Mouse (Mus musculus): ENCODE measurements around the gene Vsig8.
A peak's percentile ranks its signal among the peaks of the same experiment; 100 is the strongest.

The Vsig8 gene

DNA sequence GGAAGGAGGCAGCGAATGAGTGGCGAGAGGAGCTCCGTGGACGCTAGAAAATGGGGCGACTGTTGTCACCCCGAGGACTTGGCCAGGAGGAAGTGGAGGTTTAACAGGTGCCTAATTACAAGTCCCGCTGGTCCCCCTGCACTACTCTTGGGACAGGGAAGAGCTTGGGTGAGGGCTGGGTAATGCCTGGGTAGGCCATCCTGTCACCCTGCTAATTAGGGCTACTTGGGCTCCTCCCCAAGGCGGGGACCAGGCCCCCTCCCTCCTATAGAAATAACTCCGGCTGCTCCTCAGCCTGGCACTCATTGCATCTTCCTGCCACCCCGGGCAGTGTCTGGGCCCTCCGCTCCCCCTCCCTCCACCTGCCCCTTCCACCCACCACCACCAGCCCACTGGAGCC, at the start of gene Vsig8:
Gene Vsig8 (plus strand): TSS at position 301 of the 400 bp plus-strand sequence.
- no peak for DNase-seq (ENCODE audit: low read depth)

DNA sequence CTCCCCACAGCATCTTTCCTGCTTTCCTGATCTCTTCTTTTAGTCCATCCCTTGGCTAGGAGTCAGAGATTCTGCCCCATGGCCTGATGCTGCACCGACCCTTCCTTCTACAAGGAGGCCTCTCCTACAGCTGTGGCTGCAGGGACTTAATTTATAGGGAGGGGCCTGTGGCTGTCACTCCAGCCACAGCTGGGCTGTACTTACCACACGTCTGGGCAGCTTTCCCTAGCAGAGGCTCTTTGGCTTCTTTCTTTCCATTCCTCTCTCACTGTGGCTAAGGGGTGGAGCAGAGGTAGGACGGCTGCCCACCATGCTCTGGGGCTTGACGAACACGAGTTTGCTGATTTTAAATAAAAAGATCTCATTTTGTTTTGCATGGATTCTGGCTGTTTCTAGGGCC, 48.7 kb upstream of the Vsig8 start:
- peak; percentile 47 for DNase-seq (ENCODE audit: low read depth)

- no peak for DNase-seq (ENCODE audit: low read depth)
These were observed 48.0 kb upstream of the Vsig8 start for GRCm38 (mm10) chr1:172507701-172508100.

DNA sequence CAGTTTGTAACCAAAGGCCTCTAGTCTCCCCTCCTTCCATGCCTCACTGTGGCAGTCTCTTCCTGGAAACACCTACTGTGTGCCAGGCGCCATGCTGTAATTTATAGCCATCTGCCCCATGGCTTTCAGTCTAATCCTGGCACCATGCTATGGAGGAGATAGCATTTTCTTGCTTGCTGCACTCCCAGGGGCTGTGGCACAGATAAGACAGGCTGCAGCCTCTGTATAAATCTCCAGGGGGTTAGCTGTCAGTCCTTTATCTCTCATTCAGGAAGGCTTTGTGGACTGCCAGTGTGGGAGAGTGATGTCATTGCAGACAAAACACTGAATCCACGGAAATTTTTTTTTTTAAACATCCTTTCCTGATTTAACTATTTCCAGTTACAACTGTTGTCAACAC, 47.6 kb upstream of the Vsig8 start:
- peak; percentile 29 for DNase-seq (ENCODE audit: low read depth)

- peak; percentile 32 for DNase-seq (ENCODE audit: low read depth)
These were observed 46.5 kb upstream of the Vsig8 start for GRCm38 (mm10) chr1:172509235-172509634.

GRCm38 (mm10) chr1:172509983-172510382, 45.8 kb upstream of the Vsig8 start:
- DNase-seq (ENCODE audit: low read depth): no peak

- DNase-seq (ENCODE audit: low read depth): no peak
These were observed 45.2 kb upstream of the Vsig8 start for GRCm38 (mm10) chr1:172510421-172510972.

DNA sequence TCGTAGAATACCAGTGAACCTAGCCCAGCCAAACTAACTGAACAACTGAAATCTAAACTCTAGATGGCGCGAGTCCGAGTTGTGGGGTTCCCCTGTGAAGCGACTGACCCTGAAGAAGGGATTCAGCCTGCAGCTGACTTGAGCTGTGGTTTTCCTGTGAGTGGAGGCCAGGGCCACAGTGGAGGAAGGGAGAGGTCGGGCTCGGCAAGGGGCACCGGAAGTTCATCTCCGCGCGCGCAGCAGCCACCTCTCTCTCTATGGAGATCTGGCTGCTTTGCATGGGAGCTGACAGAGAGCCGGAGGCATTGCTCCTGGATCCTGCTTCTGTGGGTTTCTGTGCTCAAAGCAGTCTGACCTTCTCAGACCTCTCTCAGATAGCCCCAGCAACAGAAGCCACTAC, 42.8 kb upstream of the Vsig8 start:
- peak; percentile 95 for DNase-seq (ENCODE audit: low read depth)

DNA sequence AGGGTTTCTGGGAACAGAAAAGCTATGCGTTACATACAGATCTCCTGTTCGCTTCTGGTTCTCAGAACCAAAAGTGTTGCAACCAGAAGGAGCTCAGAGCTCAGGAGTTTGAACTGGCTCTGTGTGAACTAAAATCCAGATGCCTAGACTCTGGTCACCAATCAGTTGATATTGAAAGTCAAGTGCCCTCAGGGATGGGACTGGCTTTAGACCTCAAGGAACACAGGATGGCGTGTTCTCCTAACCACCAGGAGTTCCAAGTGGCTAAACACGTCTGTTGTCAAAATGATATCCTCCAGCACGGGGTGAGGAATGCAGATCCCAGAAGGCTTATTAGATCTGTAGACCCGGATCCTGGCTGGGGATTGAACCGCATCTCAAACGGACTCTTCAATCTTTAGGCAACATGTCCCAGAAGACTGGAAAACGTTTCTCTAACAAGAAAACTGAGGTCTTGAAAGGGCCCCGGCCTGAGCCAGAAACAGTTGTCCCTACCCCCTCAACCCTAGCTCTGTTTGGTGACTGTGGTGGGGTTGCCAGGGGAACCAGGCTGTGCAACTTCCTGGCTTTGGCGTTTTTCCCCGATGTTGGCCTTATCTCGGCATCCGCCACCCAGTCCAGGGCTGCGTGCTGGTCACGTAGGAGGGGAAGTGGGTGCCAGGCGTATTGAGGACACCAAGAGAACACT, 42.1 kb upstream of the Vsig8 start:
- DNase-seq (ENCODE audit: low read depth): peak; percentile 98

DNA sequence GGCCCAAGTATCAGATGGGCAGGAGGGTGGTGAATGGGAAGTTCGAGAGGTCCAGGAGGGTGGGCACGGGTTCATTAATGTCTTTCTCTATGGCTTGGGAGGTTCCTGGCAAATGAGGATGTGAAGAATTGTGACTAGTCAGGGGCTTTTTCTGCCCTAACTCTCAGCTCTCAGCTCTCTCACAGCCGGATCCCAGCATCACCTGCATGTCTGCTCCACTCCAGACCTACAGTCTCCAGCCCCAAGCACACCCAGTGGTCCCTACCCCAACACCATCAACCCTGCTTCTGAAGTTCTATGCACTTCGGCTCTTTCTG, 41.6 kb upstream of the Vsig8 start:
- DNase-seq (ENCODE audit: low read depth): no peak

DNA sequence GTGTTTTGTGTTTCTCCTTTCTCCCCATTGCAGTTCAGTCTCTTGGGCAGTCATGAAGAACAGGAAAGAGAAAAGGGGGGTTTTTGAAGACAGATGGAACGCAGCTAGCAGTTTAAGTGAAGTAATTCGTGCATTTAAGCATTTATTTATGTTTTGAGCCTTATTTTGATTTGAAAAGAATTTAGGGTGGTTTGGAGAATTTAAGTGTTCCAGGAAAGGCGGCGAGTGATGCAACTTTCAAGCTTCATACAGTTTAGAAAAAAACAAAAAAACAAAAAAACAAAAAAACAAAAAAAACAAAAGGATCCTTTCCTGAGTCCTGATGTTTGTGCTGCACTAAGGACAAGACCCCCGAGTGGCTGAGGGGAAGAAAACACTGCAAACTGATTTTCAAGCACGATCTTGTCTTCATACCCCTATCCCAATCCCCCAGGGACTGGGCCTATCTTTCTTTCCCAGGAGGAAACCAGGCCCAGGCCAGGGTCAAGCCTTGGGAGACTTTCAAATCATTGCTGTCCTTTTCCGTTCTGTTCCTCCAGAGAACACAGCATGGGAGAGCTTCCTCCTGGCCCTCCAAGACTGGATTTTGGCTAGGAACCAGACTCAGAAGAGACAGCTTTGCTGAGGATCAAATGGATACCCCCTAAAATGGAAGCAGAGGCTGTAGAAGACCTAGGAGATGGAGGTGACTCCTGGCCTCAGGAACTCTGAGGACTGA, 41.0 kb upstream of the Vsig8 start:
- DNase-seq (ENCODE audit: low read depth): no peak

DNA sequence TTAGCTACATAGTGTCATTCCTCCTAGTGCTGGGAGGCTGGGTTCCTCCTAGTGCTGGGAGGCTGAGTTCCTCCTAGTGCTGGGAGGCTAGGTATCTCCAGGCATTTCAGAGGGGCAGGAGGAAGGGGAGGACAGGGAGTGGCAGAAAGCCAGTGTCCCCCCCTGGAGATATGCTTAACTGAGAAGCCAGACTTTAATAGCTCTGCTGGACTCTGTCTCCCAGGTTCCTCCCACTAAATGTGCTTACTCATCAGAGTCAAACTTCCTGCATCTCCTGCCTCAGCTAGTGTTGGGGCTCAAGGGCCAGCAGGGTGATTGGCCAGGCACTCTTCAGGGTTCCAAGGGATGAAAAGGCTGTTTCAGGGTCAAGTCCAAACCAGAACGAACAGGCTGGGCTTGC, 40.3 kb upstream of the Vsig8 start:
- peak; percentile 73 for DNase-seq (ENCODE audit: low read depth)

DNA sequence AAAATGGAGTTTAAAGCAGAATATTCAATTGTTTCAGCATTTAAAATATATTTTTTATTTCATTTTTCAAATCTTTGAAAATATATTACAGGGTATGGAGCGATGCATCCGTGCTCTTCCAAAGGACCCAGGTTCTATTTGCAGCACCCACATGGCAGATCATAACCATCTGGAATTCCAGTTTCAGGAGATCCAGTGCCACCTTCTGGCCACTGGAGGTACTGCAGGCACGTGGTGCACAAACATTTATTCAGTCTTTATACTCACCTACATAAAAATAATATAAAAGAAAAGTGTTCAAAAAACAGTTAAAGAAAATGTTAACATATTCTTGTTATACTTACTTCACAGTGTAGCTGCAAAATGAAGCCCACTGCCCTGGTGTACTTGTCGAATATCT, 37.7 kb upstream of the Vsig8 start:
- DNase-seq (ENCODE audit: low read depth): peak; percentile 26

DNA sequence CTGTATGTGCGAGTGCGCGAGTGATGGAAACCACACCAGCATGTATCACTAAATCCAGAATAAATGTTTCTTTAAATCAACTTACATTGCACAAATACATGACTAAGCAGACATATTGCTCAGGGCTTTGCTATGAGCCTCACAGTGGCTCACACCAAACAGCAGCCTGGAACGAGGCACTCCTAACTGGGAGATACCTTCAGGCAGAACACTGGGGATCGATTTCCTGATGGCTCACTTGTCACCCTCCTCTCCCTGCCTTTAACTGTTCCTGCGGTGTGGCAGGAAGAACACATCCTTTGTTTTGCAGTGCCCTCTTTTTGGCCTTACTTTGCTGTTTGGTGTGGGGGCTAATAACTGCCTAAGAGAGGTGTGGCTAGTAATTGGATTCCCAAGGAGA, 36.1 kb upstream of the Vsig8 start:
- DNase-seq (ENCODE audit: low read depth): no peak

DNA sequence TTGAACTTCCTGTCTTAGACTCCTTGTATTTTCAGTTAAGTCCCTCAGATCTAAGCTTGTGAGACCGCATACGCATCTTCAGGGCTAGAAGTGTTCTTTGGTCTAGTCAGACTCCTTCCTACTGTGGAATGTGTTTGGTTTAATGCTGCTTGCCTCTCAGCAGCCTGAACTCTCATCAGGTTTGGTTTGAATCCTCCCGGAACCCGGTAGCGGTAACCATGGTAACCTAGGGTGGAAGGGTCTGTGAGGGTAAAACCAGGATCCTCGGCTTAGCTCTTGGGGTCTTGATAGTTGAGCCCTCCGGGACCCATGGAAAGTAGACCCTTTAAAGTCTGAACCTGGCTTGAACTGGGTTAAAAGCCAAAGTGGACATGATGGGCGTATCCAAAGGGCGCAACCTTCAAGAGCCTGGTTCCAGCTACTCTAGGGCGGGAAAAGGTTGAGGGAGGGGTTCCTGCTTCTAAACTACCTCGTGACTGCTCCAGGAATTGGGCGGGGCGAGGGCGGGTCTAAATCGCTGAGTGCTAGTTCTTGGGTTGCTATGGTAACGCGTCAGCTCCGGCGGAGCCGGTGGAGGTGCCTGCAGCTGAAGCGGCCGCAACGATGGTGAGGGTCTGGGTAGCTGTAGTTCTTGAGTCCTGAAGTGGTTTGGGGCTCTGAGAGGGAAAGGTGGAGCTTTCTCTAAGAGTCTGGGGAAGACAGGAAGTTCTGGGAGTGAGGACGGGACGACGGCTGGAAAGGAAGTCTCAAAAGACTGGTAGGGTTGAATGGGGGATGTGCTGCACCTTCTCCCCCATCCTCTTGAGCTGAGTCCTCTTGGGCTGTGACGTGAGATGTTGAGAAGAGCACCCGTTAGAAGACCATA, 34.9 kb upstream of the Vsig8 start, which contains the start of gene Cfap45:
Gene Cfap45 (plus strand): TSS at position 226 of the 865 bp plus-strand sequence.
- DNase-seq (ENCODE audit: low read depth): no peak

DNA sequence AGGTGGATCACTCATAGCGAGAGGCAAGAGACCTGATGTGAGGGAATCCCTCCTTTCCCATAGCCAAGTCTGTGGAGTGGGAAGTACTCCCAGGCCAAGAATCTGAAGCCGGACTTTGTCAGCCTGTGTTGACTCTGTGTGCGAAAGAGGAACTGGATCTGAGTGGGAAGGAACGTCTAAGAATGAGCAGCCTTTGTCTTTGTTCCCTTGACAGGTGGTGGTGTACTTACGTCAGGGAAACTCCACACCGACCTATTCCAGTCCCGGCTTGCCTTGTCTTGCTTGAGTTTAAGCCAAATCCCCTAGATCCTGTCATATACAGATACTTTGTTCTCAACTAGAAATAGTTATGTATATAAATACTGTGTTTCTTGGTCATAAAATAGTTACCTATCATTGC, 33.2 kb upstream of the Vsig8 start:
- no peak for DNase-seq (ENCODE audit: low read depth)

GRCm38 (mm10) chr1:172523699-172524101, 32.0 kb upstream of the Vsig8 start:
- no peak for DNase-seq (ENCODE audit: low read depth)

- peak; percentile 99 for DNase-seq (ENCODE audit: low read depth)
These were observed 30.5 kb upstream of the Vsig8 start for GRCm38 (mm10) chr1:172525027-172525764.

- no peak for DNase-seq (ENCODE audit: low read depth)
These were observed 29.8 kb upstream of the Vsig8 start for GRCm38 (mm10) chr1:172525971-172526370.

DNA sequence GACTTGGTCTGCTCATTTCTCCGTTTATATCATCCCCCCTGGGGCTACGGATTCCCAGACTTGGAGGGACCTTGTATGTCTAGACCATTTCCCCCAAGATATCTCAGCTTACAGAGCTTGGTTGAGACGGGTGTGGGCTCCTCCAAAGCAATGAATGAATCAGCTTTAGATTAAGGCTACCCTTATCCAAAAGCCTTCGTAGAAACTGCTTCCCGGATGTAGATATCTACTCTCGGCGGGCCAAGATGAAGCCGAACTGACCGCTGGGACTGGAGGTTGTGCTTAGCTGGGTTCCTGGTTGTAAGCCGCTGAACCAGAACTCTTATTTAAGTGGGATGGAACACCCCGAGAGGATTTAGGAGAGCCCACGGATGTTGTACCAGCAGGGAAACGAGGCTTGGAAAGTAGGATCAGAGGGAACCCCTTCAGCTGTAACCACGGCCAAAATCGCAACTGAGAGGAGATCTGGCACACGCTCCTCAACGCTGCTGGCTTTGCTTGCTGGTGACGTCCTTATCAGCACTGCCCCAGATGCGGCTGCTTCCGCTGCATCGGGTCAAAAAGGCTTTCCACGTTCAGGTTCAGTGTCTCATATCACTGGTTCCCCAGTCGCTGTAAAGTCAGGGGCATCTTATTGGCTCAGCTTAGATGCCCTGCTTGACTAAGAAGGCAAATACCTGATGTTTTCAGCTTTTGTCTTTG, 29.2 kb upstream of the Vsig8 start:
- DNase-seq (ENCODE audit: low read depth): peak; percentile 97

- DNase-seq (ENCODE audit: low read depth): no peak
These were observed 28.3 kb upstream of the Vsig8 start for GRCm38 (mm10) chr1:172527431-172527830.

Data from 416B (cell line).